Mouse (Mus musculus): ENCODE results near the gene Hist3h2ba.

Hist3h2ba gene

GRCm38 (mm10) chr11:58948542-58949479, at the start of gene Hist3h2ba:
Hist3h2ba (plus strand) TSS chr11:58948920.
- no peak for DNase-seq (ENCODE audit: extremely low spot score, low read depth, low spot score)

GRCm38 (mm10) chr11:58901080-58901479, 47.6 kb upstream of the Hist3h2ba start:
- no peak for DNase-seq (ENCODE audit: extremely low spot score, low read depth, low spot score)

- DNase-seq (ENCODE audit: extremely low spot score, low read depth, low spot score) = no peak
Measured at GRCm38 (mm10) chr11:58903511-58904409, 45.0 kb upstream of the Hist3h2ba start, which contains the start of gene Zfp39. Zfp39 (minus strand) TSS chr11:58904225.

GRCm38 (mm10) chr11:58904410-58904718, 44.4 kb upstream of the Hist3h2ba start:
- DNase-seq (ENCODE audit: extremely low spot score, low read depth, low spot score) = no peak

GRCm38 (mm10) chr11:58904838-58905237, 43.9 kb upstream of the Hist3h2ba start:
- no peak for DNase-seq (ENCODE audit: extremely low spot score, low read depth, low spot score)

GRCm38 (mm10) chr11:58913776-58914175, 34.9 kb upstream of the Hist3h2ba start:
- no peak for DNase-seq (ENCODE audit: extremely low spot score, low read depth, low spot score)

GRCm38 (mm10) chr11:58914461-58915028, 34.2 kb upstream of the Hist3h2ba start:
- no peak for DNase-seq (ENCODE audit: extremely low spot score, low read depth, low spot score)

- DNase-seq (ENCODE audit: extremely low spot score, low read depth, low spot score) = no peak
Measured at GRCm38 (mm10) chr11:58916879-58917744, 31.6 kb upstream of the Hist3h2ba start.

GRCm38 (mm10) chr11:58917745-58918366, 30.9 kb upstream of the Hist3h2ba start, which contains the start of gene Btnl10:
Btnl10 (plus strand) TSS chr11:58917908.
- DNase-seq (ENCODE audit: extremely low spot score, low read depth, low spot score) = no peak

- DNase-seq (ENCODE audit: extremely low spot score, low read depth, low spot score) = no peak
Measured at GRCm38 (mm10) chr11:58918759-58919158, 30.0 kb upstream of the Hist3h2ba start.

- no peak for DNase-seq (ENCODE audit: extremely low spot score, low read depth, low spot score)
Measured at GRCm38 (mm10) chr11:58922420-58922819, 26.3 kb upstream of the Hist3h2ba start.

- DNase-seq (ENCODE audit: extremely low spot score, low read depth, low spot score) = no peak
Measured at GRCm38 (mm10) chr11:58926651-58927050, 22.1 kb upstream of the Hist3h2ba start.

- no peak for DNase-seq (ENCODE audit: extremely low spot score, low read depth, low spot score)
Measured at GRCm38 (mm10) chr11:58927053-58927452, 21.7 kb upstream of the Hist3h2ba start.

- no peak for DNase-seq (ENCODE audit: extremely low spot score, low read depth, low spot score)
Measured at GRCm38 (mm10) chr11:58927790-58928651, 20.7 kb upstream of the Hist3h2ba start.

GRCm38 (mm10) chr11:58929055-58929454, 19.7 kb upstream of the Hist3h2ba start:
- no peak for DNase-seq (ENCODE audit: extremely low spot score, low read depth, low spot score)

GRCm38 (mm10) chr11:58929641-58930040, 19.1 kb upstream of the Hist3h2ba start:
- DNase-seq (ENCODE audit: extremely low spot score, low read depth, low spot score) = no peak

GRCm38 (mm10) chr11:58930254-58930653, 18.5 kb upstream of the Hist3h2ba start:
- no peak for DNase-seq (ENCODE audit: extremely low spot score, low read depth, low spot score)

GRCm38 (mm10) chr11:58931576-58931975, 17.1 kb upstream of the Hist3h2ba start:
- DNase-seq (ENCODE audit: extremely low spot score, low read depth, low spot score) = no peak

GRCm38 (mm10) chr11:58937909-58938308, 10.8 kb upstream of the Hist3h2ba start:
- DNase-seq (ENCODE audit: extremely low spot score, low read depth, low spot score) = no peak
